Mouse (Mus musculus): ENCODE measurements at regions not wholly inside any gene's neighbourhood (a gene's known extent, or its start where the extent isn't known, plus 50 kb on each side); places are given as distances from the start of the nearest gene placed in this dataset.

- no peak for DNase-seq (ENCODE audit: low spot score)
Observed at GRCm38 (mm10) chr2:131734740-131735378, 124.7 kb downstream of the Erv3 start.

- DNase-seq (ENCODE audit: low spot score): no peak
Observed at GRCm38 (mm10) chr2:131726533-131726932, 133.0 kb downstream of the Erv3 start.

DNA sequence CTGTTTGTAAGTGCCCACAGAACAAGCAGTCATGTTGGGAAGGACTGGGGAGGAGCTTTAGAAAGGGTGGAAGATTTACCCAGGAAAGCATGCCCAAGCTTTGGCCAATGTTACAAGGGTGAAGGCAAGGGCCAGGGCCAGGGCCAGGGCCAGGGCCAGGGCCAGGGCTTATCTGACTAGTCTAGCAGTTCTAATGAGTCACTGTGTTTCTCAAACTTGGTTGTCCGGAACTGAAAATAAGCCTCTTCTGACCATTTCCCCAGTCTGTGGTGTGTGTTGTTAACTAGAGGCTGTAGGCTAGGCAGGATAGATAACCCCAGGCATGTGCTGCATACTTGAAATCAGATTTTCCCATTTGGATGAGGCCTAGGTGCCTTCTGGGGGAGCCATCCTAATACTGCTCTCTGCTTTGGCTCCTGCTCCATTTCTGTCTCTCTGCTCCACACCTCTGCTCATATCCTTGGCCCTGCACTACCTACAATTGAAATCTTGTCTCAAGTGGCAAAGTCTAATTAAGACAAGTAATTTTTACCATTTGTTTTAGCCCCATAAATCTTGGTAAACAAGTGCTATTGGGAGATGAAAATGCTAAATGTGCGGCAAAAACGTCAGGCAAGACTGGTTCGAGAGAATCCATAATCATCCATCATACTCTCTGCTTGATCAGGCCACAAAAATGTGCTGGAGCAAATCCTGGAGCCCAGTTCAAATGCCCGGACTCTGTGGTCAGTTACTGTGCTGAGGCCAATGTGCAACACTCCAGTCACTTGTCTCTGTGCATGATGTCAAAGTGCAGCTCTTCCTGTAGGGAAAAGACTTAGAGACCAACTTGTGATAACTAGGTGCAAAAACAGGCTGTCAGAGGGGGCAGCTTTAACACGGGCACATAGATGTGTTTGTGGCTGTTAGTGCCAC lies 137.7 kb downstream of the Erv3 start:
- DNase-seq (ENCODE audit: low spot score): no peak

- DNase-seq (ENCODE audit: low spot score): no peak
Observed at GRCm38 (mm10) chr2:131717561-131717960, 142.0 kb downstream of the Erv3 start.

GRCm38 (mm10) chr2:131716841-131717240 lies 142.7 kb downstream of the Erv3 start:
- no peak for DNase-seq (ENCODE audit: low spot score)

DNA sequence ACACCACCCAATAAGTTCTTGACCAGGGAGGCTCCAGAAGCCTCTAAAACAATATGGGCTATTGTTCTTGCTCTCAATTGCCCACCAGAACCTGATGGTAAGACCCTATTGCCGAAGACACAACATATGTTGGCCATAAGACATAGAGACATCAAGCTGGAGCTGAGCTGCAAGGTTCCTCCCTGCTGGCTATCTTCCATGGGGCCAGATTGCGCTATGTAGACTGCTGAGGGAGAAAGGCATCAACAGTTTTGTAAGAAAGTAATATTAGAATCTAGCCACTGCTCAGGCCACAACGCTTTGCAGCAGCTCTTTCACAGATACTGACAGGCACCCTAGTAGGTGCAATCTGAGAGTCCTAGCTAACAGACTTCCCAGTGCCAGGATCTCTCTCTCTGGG lies 144.2 kb downstream of the Erv3 start:
- DNase-seq (ENCODE audit: low spot score): no peak

GRCm38 (mm10) chr2:131711886-131712285 lies 147.7 kb downstream of the Erv3 start:
- DNase-seq (ENCODE audit: low spot score): no peak

DNA sequence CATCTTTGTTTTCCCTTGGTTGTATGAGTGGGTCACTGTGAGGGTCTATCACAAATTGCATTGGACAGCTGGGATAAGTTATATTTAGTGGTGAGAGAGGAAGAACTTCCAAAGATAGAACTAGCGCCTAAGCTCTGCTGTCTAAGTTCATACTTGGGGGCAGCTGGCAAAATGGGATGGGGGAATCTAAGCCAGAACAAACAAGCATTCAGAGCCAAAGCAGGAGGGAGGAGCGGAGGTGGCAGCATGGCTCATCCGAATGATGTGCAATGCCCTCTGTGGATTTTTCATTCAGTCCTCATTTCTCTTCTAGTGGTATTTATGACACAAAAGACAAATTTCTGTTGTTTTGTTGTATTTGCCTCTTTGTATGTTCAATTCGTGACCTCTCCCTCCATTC lies 144.5 kb upstream of the Adra1d start:
- DNase-seq (ENCODE audit: low spot score): no peak

DNA sequence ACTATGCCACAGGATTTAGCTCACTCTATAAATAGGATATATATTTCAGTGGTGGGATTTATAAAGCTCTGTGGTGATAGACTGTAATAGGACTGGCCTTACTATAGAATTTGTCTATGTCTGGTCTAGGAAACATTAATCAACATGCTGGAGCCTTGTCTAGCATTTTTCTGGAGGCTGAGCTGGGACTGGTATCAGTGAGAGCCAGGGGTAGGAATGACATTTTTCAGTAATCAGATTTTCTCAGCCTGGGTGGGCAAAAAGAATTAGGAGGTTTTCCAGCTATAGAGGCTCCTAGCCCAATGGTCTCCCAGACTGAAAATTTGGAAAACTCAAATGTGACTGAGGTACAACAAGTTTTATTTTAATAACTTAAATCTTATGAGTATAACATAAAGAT lies 142.3 kb upstream of the Adra1d start:
- DNase-seq (ENCODE audit: low spot score): no peak

GRCm38 (mm10) chr2:131702146-131702545 lies 140.1 kb upstream of the Adra1d start:
- DNase-seq (ENCODE audit: low spot score): no peak

- no peak for DNase-seq (ENCODE audit: low spot score)
Observed at GRCm38 (mm10) chr2:131699798-131700197, 137.7 kb upstream of the Adra1d start.

GRCm38 (mm10) chr2:131698008-131698965 lies 136.2 kb upstream of the Adra1d start:
- DNase-seq (ENCODE audit: low spot score): no peak

DNA sequence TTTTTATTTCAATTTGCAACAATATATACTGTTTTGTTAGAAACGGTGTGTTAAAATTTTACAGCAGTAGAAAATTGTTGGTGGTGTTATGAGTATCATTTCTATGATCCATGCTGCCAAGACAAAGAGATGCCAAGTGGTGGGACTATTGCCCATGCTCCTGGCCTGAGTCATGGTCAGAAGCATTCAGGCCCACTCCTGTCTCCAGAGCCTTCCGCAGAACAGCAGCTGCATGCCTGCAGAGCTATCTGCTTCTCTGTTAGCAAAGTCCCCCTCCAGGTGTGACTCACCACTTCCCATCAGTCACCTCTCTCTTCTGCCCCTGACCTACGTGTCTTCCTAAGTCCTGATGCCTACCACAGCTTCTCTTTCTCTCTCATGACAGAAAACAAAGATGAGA lies 134.2 kb upstream of the Adra1d start:
- no peak for DNase-seq (ENCODE audit: low spot score)

- no peak for DNase-seq (ENCODE audit: low spot score)
Observed at GRCm38 (mm10) chr2:131689996-131690395, 127.9 kb upstream of the Adra1d start.

GRCm38 (mm10) chr2:131688282-131688681 lies 126.2 kb upstream of the Adra1d start:
- DNase-seq (ENCODE audit: low spot score): no peak

DNA sequence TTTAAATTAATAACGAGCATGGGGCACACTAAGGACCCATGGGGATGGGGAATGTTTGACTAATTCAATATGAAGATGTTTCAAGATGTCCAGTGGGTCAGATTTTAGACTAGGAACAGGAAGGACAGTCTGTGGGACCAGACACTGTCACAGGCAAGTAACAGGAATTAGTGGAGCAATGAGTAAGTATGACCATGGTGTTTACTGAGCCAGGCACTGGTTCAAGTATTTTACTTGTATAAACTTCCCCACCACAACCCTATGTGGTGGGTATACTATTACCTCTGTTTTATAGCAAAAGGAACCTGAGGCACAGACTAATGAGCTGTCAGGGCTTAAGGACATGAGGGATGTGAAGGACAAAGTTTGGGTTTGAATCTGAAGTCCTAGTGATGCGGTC lies 125.4 kb upstream of the Adra1d start:
- no peak for DNase-seq (ENCODE audit: low spot score)

DNA sequence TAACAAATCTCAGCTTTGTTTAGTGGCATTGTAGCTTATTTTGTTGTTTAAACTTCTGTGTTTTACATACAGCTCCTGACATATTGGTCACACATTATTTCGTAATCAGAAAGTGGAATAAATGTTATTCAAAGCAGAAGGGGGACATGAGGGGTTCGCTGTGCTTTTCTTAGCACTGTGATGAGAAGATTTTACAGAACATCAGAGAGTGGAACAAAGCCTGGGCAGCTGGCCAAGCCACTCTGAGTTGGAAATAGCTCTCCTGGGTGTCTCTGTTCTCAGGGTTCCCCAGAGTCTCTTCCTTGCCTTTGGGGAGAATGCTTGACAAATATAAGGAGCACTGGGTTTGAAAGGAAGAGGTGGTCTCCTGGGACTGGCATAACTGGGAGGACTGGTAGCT lies 124.7 kb upstream of the Adra1d start:
- DNase-seq (ENCODE audit: low spot score): peak; percentile 60

- DNase-seq (ENCODE audit: low spot score): no peak
Observed at GRCm38 (mm10) chr2:131685326-131685725, 123.2 kb upstream of the Adra1d start.

DNA sequence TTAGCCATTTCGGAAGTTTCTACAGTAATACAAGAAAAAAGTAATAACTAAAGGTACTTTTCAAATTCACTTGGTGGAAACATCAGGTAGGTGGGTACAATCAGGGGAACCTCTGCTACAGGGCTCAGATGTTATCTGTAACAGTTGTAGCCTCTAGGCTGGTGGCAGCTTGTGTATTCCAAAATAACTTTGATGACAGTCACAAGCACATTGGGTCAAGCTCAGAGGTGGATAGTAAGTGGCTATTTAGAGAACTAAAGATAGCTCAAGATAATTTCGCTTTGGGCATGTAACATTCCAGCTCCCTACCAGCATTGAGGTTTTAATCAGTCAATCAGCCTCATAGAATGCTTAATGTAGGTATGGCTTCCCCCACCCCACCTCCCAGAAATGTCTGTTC lies 121.7 kb upstream of the Adra1d start:
- DNase-seq (ENCODE audit: low spot score): no peak

DNA sequence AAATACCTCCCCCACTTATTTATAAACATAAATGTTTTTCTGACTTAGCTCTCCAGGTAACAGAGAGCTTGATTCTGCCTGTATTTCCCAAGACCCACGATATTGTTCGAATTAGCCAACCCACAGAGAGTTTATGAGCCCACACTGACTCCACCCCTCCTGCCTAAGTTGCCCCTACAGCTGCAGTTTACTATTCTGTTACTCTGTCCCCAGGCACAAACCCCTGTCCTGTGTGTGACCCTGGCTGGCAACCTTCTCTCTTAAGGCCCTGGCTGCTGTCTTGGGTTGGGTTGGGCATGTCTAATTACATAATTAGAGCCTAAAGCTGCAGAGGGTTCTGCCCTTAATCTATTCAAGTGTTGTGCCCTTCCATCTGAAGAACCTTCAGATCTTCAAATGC lies 116.4 kb upstream of the Adra1d start:
- no peak for DNase-seq (ENCODE audit: low spot score)

- no peak for DNase-seq (ENCODE audit: low spot score)
Observed at GRCm38 (mm10) chr2:131676736-131677135, 114.7 kb upstream of the Adra1d start.

DNA sequence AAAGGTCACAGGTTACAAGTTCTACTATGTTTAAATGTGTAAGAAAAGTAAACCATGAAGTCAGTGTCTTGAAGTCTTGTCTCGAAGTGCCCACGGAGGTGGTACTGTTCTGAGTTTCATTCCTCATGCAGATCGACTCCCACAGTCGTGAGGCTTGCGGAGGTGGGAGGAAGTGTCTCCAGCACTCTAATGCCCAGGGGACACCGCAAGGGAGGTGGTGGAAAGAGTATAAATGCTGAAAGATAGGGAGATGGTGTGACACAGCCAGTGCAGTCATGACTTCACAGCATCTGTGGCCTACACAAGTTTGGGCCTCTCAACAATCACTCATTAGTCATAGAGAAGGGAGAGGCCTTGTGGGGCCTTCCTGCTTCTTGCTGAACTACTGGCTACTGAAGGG lies 112.8 kb upstream of the Adra1d start:
- no peak for DNase-seq (ENCODE audit: low spot score)

All from testis, postnatal 10 days (tissue).